Mouse (Mus musculus) kidney, postnatal 25 days (tissue): Measurements from ENCODE around the gene Ano3.

ENCODE experiments used
- DNase-seq, 2 experiments: peaks; one replicate each; pipeline ENCODE4 v3.0.0; 2021; ENCODE audit warnings: mixed read lengths in 2 of 2

Ano3 gene

GRCm38 (mm10) chr2:110806302-110807093 is 144.2 kb downstream of the Ano3 start:
- DNase-seq: no peak

GRCm38 (mm10) chr2:110795928-110796327 is 154.8 kb downstream of the Ano3 start:
- no peak for DNase-seq

DNA sequence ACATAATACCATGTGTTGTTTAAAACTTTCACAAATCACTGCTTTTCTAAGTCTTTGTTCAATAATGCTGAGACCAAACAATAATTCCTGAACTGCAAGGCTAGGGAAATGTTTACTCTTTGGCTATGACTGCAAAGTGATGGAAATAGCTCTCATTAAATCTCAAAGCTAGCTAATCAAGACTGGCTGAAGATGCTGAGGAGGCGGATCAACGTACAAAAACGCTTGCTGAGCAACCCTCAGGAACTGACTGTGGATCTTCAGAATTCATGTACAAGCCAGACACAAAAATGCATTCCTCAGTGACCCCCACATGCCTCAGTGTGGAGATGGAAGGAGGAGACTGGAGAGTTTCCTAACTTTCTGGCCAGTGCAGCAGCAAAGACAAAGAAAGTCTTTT is 155.3 kb downstream of the Ano3 start:
- no peak for DNase-seq

DNA sequence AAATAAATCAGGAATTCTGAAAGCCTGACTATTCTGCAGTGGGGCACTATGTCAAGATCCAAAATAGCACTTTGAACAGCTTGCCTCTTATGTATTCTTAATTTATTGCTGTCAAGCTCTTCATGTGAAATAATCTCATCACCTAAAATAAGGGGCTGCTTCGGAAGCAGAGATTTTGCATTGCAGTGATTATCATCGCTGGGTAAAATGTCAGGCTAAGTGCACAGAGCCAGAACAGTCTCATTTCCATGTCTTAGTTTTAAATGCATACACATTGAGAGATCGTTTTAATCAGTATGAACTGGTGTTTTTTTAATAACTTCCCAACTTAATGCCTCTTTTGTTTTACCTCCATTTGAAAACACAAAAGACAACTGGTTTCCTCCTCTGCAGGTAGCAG is 163.3 kb downstream of the Ano3 start:
- no peak for DNase-seq

- DNase-seq: no peak
Observed at GRCm38 (mm10) chr2:110759434-110759833, 191.3 kb downstream of the Ano3 start.

GRCm38 (mm10) chr2:110757556-110757955 is 193.2 kb downstream of the Ano3 start:
- no peak for DNase-seq

GRCm38 (mm10) chr2:110740493-110740892 is 210.2 kb downstream of the Ano3 start:
- no peak for DNase-seq

DNA sequence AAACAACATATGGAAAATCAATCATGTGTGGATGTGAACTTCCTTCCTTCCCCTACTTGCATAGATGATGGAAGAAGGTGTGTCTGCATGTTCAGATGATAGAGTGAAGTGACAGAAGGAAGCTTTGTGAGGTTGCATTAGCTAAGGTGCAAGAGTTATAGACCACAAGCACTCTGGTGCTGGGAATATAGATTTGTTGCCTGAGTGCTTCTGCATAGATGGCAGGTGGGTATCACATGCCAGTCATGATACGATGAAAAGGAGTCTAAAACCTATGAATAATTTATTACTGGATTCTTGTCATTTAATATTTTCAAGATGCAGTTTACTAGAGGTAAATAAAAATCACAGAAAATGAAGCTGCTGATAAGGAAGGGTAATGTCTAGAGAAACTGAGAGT is 210.9 kb downstream of the Ano3 start:
- DNase-seq: no peak

- no peak for DNase-seq
Observed at GRCm38 (mm10) chr2:110737981-110738380, 212.7 kb downstream of the Ano3 start.

GRCm38 (mm10) chr2:110737236-110737635 is 213.5 kb downstream of the Ano3 start:
- no peak for DNase-seq

GRCm38 (mm10) chr2:110726106-110726505 is 224.6 kb downstream of the Ano3 start:
- DNase-seq: no peak

GRCm38 (mm10) chr2:110722208-110722607 is 228.5 kb downstream of the Ano3 start:
- no peak for DNase-seq

- DNase-seq: no peak
Observed at GRCm38 (mm10) chr2:110721290-110721753, 229.4 kb downstream of the Ano3 start, which contains the start of gene Muc15. Gene Muc15, plus strand, starts transcription at chr2:110721340.

DNA sequence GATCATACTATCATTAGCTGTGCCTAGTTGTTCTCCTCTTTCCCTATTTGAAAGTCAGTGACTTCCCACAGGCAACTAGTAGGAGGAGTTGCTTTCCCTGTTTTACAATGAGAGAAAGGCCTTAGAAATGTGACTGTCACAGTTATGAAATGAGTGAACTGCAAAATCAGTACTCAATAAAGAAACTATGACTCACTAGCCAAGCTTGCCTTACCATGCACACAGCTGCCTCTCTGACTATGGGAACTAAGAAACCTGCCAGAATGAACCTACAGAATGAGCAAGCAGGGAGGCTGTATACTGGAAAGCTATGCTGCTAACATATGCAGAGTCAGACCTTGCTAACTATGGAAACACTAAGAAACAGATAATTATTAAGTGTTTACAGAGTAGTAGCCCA is 231.7 kb downstream of the Ano3 start:
- DNase-seq: no peak

DNA sequence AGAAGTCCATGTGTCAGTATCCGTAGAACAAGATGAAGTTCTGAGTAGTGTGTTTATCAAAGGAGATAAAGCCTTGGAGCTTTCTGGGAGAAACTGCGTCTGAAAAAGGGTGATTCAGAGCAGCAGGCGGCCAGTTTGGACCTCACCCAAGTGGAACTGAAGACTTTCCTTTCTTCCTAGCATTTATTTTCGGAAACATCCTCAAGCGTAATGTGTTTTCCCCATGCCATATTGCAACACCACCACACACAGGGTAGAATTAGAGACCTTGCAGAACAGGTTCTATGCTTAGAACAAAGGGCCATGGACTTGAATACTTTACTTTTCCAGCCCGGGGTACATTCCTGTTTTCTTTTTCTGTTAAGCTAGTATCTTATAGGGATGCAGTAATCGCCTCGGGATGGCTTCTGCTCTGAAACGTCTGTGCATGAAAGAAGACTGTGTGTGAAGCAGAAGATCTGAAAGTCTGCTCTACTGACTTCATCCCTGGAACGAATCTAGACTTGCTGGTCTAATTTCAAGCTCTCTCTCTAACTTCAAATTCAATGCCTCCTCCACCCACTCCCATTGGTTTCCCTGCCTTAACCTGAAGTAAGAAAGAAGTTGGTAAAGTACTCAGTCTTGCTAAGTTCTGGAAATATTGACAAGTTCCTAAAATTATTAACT is 240.5 kb downstream of the Ano3 start:
- DNase-seq: no peak

- DNase-seq: no peak
Observed at GRCm38 (mm10) chr2:110709436-110709835, 241.3 kb downstream of the Ano3 start.

- no peak for DNase-seq
Observed at GRCm38 (mm10) chr2:110671071-110671624, 279.6 kb downstream of the Ano3 start.

GRCm38 (mm10) chr2:110663329-110663728 is 287.4 kb downstream of the Ano3 start:
- no peak for DNase-seq

GRCm38 (mm10) chr2:110644846-110645245 is 305.9 kb downstream of the Ano3 start:
- no peak for DNase-seq

DNA sequence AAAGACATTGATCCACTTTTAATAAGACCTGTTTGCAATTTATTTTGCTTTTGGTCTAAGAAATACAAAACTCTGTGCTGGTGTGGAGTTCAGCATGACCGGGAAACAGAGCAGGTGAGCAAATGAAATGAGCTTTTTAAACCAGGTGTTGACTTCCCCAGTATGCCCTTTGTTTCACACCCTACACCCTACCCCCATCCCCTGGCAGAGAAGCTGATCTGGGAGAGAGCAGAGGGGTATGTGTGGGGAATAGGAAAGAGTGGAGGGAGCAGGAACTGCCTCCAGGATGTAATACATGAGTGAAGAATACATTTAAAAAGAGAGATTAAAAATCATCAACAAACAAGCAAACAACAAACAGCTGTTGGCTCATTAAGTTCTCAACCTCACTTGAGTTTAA is 306.4 kb downstream of the Ano3 start:
- no peak for DNase-seq
